Mouse (Mus musculus) cerebellum, postnatal 4 days (tissue): Measurements from ENCODE around the gene Pold1.
A peak's percentile ranks its signal among the peaks of the same experiment; 100 is the strongest.

ENCODE experiments used
- DNase-seq, 2 experiments: peaks; one replicate each; pipeline ENCODE4 v3.0.0; 2022; ENCODE audit warnings: low spot score in 2 of 2, mixed read lengths in 1 of 2

Gene Pold1

GRCm38 (mm10) chr7:44486927-44487575 lies 61.6 kb downstream of the Pold1 start:
- peak in 1 of 2 experiments; percentile 18 for DNase-seq

- DNase-seq = no peak
Observed at GRCm38 (mm10) chr7:44485572-44486195, 63.0 kb downstream of the Pold1 start.

GRCm38 (mm10) chr7:44484841-44485571 lies 63.6 kb downstream of the Pold1 start:
- DNase-seq = peak; percentile 80 to 88

- DNase-seq = no peak
Observed at GRCm38 (mm10) chr7:44484109-44484508, 64.5 kb downstream of the Pold1 start.

- DNase-seq = no peak
Observed at GRCm38 (mm10) chr7:44482836-44483435, 65.7 kb downstream of the Pold1 start.
